Mouse (Mus musculus) urinary bladder, postnatal 36 days (tissue): ENCODE measurements around the gene Gm8094.
"Not testable (repeated sequence)": the region's sequence is repeated elsewhere in the genome, so short reads cannot be mapped to it uniquely, and the experiment has no call there.

Experiments
- DNase-seq, 2 experiments: peaks; one replicate each; pipeline ENCODE4 v3.0.0; 2022; ENCODE audit warnings: low spot score in 2 of 2, mixed read lengths in 1 of 2

Gene Gm8094

GRCm38 (mm10) chr14:43076543-43076942 is at the start of gene Gm8094:
Gene Gm8094 (minus strand): TSS chr14:43076643.
- DNase-seq, result not testable (repeated sequence)

- not testable (repeated sequence) for DNase-seq
Measured at GRCm38 (mm10) chr14:43119673-43120072, 43.2 kb upstream of the Gm8094 start.

DNA sequence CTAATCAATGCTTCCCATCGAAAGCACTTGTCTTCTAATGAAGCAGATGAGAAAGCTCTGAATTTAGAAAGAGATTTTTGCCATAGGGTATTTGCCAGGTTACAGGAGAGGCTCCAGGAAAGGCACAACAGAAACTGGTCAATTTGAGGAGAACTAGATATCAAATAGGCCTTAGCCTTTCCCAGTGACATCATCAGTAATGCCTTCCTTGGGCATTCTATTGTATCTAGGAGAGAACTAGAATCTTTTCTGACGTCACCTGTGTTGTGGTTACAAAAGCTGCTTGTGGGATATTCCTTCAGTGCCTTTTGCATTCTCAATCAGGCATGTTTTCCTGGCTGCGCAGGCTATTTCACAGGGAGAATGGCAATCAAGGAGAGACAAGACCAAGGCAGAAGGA is 23.9 kb upstream of the Gm8094 start, which contains the start of gene Gm8104:
Gene Gm8104, plus strand, starts transcription at position 301 of the 400 bp plus-strand sequence.
- not testable (repeated sequence) for DNase-seq

GRCm38 (mm10) chr14:43089103-43089919 is 12.9 kb upstream of the Gm8094 start:
- DNase-seq, result not testable (repeated sequence)

GRCm38 (mm10) chr14:43084936-43085730 is 8.7 kb upstream of the Gm8094 start:
- DNase-seq, result not testable (repeated sequence)

DNA sequence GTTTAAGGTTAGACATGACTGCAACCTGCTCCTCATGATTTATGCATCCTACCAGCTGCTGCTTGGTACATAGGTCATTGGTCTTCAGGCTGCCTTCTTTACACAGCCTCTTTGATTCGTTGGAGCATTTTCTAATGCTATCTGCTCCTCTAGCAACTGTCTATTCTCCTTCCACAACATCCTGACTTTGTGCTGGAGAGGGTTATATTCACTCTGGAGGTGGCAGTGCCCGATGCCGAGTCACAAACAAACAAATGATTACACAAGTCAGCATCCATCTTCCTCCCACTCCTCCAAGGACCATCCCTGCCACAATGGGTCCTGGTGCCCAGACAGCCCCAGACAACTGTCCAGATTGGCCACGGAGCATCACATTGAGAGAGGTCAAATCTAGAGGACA is 16.3 kb downstream of the Gm8094 start:
- DNase-seq, result not testable (repeated sequence)

GRCm38 (mm10) chr14:43058063-43058462 is 18.4 kb downstream of the Gm8094 start:
- DNase-seq, result not testable (repeated sequence)
